20 mouse cellular contexts compared by ENCODE assay signal in genomic region chr11:109615286-109615685, GRCm38 (mm10). TPM values are rescaled to one million over a fixed set of nuclear protein-coding genes. Genes with fewer than 3 reads are reported as not detected.
DNase-seq lines count a peak whose midpoint lies in the region; ATAC-seq and TF ChIP-seq lines count a peak whose summit lies in the region.
"Had no signal": no experiment of that assay in that cellular context is flagged by ENCODE, and none has a peak within 500 bp of the region (broad histone marks: within the 10 kb centered on the region; RNA-seq: fewer than 3 reads in every experiment).

No protein-coding gene starts in this region.

- no peaks in the 10 kb centered on the region for H3K9me3 ChIP-seq in liver, embryonic 11.5 days (ENCODE audit: control insufficient read depth, low read length)
- no peaks in the 10 kb centered on the region for H3K9me3 ChIP-seq in liver, postnatal 0 days (ENCODE audit: low read length)
- no peaks in the 10 kb centered on the region for H3K9me3 ChIP-seq in midbrain, embryonic 11.5 days (ENCODE audit: control insufficient read depth, low read length)
- no peaks in the 10 kb centered on the region for H3K9me3 ChIP-seq in hindbrain, embryonic 10.5 days
- H3K9me3 ChIP-seq: hindbrain, embryonic 12.5 days had no signal

- no peak for ATAC-seq in liver, embryonic 11.5 days (replicated peaks; ENCODE audit: low FRiP score)
- ATAC-seq in liver, postnatal 0 days, result no peak
- ATAC-seq in midbrain, embryonic 11.5 days (ENCODE audit: low FRiP score), result no peak
- ATAC-seq: activated CD4-positive, CD25-positive, alpha-beta regulatory T cell, adult 4 months; midbrain, embryonic 16.5 days had no signal

- no peak for DNase-seq in layer of hippocampus, adult 2 months (ENCODE audit: low spot score in 2 of 2)
- no peak for DNase-seq in layer of hippocampus, postnatal 25 days (ENCODE audit: extremely low spot score in 1 of 2, low spot score in 1 of 2)
- no peak for DNase-seq in liver, embryonic 11.5 days (ENCODE audit: low spot score)
- DNase-seq in liver, postnatal 0 days, result no peak
- DNase-seq in midbrain, embryonic 11.5 days (ENCODE audit: low spot score, missing footprints), result no peak
- DNase-seq in hindbrain, embryonic 10.5 days (ENCODE audit: low spot score), result no peak
- DNase-seq: adrenal gland, adult 8-10 months; cerebellum, adult 2 months; cerebellum, postnatal 36 days; gastrocnemius, postnatal 10 days; kidney, adult 18-20 months; left cerebral cortex, postnatal 4 days; lung, postnatal 14 days; right cerebral cortex, postnatal 4 days; thymus, adult 2 months had no signal

- H3K4me1 ChIP-seq in bone marrow, adult 2 months (ENCODE audit: control insufficient read depth, insufficient read depth, low read length), result peaks cover 4% of the 10 kb centered on the region
- peaks cover 43% of the 10 kb centered on the region for H3K4me1 ChIP-seq in liver, embryonic 11.5 days (replicated peaks; ENCODE audit: control insufficient read depth, insufficient read depth, low read length)
- peaks cover 19% of the 10 kb centered on the region for H3K4me1 ChIP-seq in liver, postnatal 0 days (ENCODE audit: insufficient read depth)
- H3K4me1 ChIP-seq in midbrain, embryonic 11.5 days (ENCODE audit: control insufficient read depth, insufficient read depth, low read length), result peaks cover 8% of the 10 kb centered on the region
- H3K4me1 ChIP-seq in hindbrain, embryonic 10.5 days (replicated peaks), result peaks cover 20% of the 10 kb centered on the region

- no peak for TF ChIP-seq EP300 in liver, postnatal 0 days (IDR thresholded peaks at IDR 0.05; ENCODE audit: low read depth)

- H3K9ac ChIP-seq in liver, embryonic 11.5 days (ENCODE audit: low read depth, low read length), result peak overlapping the region; percentile 49; the same call in 1 of the 2 replicates
- H3K9ac ChIP-seq in liver, postnatal 0 days (replicated peaks), result peak overlapping the region; percentile 8; the same call in 1 of the 2 replicates
- H3K9ac ChIP-seq in midbrain, embryonic 11.5 days (ENCODE audit: low read length), result no peak overlapping the region
- H3K9ac ChIP-seq: hindbrain, embryonic 12.5 days had no signal

- 2% methylated on average over 9 of the region's 9 CpGs for WGBS in bone marrow, adult 2 months
- WGBS in liver, embryonic 11.5 days, result 70% methylated on average over 9 of the region's 9 CpGs
- WGBS in liver, postnatal 0 days (ENCODE audit: insufficient replicate concordance), result 41% methylated on average over 9 of the region's 9 CpGs
- WGBS in midbrain, embryonic 11.5 days, result 62% methylated on average over 9 of the region's 9 CpGs
- WGBS in hindbrain, embryonic 10.5 days, result 77% methylated on average over 9 of the region's 9 CpGs

- no peaks in the 10 kb centered on the region for H3K27me3 ChIP-seq in liver, embryonic 11.5 days (replicated peaks; ENCODE audit: control insufficient read depth, insufficient read depth, low read length)
- no peaks in the 10 kb centered on the region for H3K27me3 ChIP-seq in liver, postnatal 0 days (ENCODE audit: insufficient read depth, low read length)
- no peaks in the 10 kb centered on the region for H3K27me3 ChIP-seq in midbrain, embryonic 11.5 days (ENCODE audit: control insufficient read depth, insufficient read depth, low read length)
- H3K27me3 ChIP-seq in hindbrain, embryonic 10.5 days (ENCODE audit: insufficient read depth, poor library complexity, severe bottlenecking), result peaks cover 8% of the 10 kb centered on the region
- H3K27me3 ChIP-seq: hindbrain, embryonic 12.5 days had no signal

- TF ChIP-seq CTCF in layer of hippocampus, adult 2 months (conservative IDR thresholded peaks at IDR 0.05), result no peak
- no peak for TF ChIP-seq CTCF in bone marrow, adult 2 months (IDR thresholded peaks at IDR 0.05; ENCODE audit: control insufficient read depth, insufficient read depth, low read length)
- TF ChIP-seq CTCF in liver, postnatal 0 days (IDR thresholded peaks at IDR 0.05; ENCODE audit: low read depth), result no peak

- peak overlapping the region; percentile 61 for H3K27ac ChIP-seq in layer of hippocampus, adult 2 months
- peak overlapping the region; percentile 64; the same call in 1 of the 2 replicates for H3K27ac ChIP-seq in bone marrow, adult 2 months (ENCODE audit: control insufficient read depth, insufficient read depth, low read depth, low read length, poor library complexity)
- peak overlapping the region; percentile 85 for H3K27ac ChIP-seq in liver, embryonic 11.5 days (ENCODE audit: low read depth, low read length)
- peak overlapping the region; percentile 61 for H3K27ac ChIP-seq in liver, postnatal 0 days (ENCODE audit: low read depth)
- no peak overlapping the region for H3K27ac ChIP-seq in midbrain, embryonic 11.5 days (ENCODE audit: low read depth, low read length)
- H3K27ac ChIP-seq in hindbrain, embryonic 10.5 days, result no peak overlapping the region
- H3K27ac ChIP-seq: hindbrain, embryonic 12.5 days had no signal

- no peak for TF ChIP-seq POLR2A in bone marrow, adult 2 months (IDR thresholded peaks at IDR 0.05; ENCODE audit: borderline replicate concordance, control insufficient read depth, low read depth, low read length)

- H3K4me3 ChIP-seq in layer of hippocampus, adult 2 months, result no peak overlapping the region
- peak overlapping the region; percentile 45 for H3K4me3 ChIP-seq in bone marrow, adult 2 months (replicated peaks; ENCODE audit: control insufficient read depth, low read depth, low read length)
- H3K4me3 ChIP-seq in liver, embryonic 11.5 days (ENCODE audit: low read depth, low read length), result 0 out of 2 replicates have a peak overlapping the region, but pooled peaks have one; percentile 4
- peak overlapping the region; percentile 28 for H3K4me3 ChIP-seq in liver, postnatal 0 days (ENCODE audit: low read depth, low read length)
- H3K4me3 ChIP-seq in midbrain, embryonic 11.5 days (ENCODE audit: low read depth, low read length), result no peak overlapping the region
- no peak overlapping the region for H3K4me3 ChIP-seq in hindbrain, embryonic 10.5 days
- H3K4me3 ChIP-seq: hindbrain, embryonic 12.5 days had no signal

- peak overlapping the region; percentile 37 for H3K4me2 ChIP-seq in liver, embryonic 11.5 days
- peak overlapping the region; percentile 93 for H3K4me2 ChIP-seq in liver, postnatal 0 days (ENCODE audit: low read depth, low read length)
- no peak overlapping the region for H3K4me2 ChIP-seq in midbrain, embryonic 11.5 days
- H3K4me2 ChIP-seq: heart, embryonic 11.5 days; hindbrain, embryonic 12.5 days had no signal

- no peaks in the 10 kb centered on the region for H3K36me3 ChIP-seq in liver, embryonic 11.5 days (ENCODE audit: control insufficient read depth, insufficient read depth, low read length)
- no peaks in the 10 kb centered on the region for H3K36me3 ChIP-seq in liver, postnatal 0 days (replicated peaks; ENCODE audit: insufficient read depth, low read length)
- H3K36me3 ChIP-seq in midbrain, embryonic 11.5 days (ENCODE audit: control insufficient read depth, insufficient read depth, low read length), result no peaks in the 10 kb centered on the region
- H3K36me3 ChIP-seq in hindbrain, embryonic 10.5 days, result no peaks in the 10 kb centered on the region
- H3K36me3 ChIP-seq: hindbrain, embryonic 12.5 days had no signal

RNA-seq across cellular contexts. Expression of gene Wipi1, which starts 3.5 kb away (rescaled TPM):
- 10 to 100 TPM; 21.6 to 22.2 TPM for total RNA-seq in layer of hippocampus, adult 2 months (2021)
- total RNA-seq in layer of hippocampus, postnatal 25 days (2021), result 10 to 100 TPM; 25.1 to 25.5 TPM
- polyA plus RNA-seq in bone marrow, adult 2 months (2011; ENCODE audit: insufficient read depth, insufficient read length, low replicate concordance, missing spikeins), result 13.3 and 18.3 TPM in 2 replicates
- 18.9 and 21.8 TPM in 2 replicates for polyA plus RNA-seq in liver, embryonic 11.5 days (2014; fragmentation: Nextera tagmentation; extraction: Ambion mirVana)
- 17.6 TPM in 2 replicates for polyA plus RNA-seq in liver, postnatal 0 days (2015; fragmentation: Nextera tagmentation; extraction: Ambion mirVana)
- 11.1 and 12.4 TPM in 2 replicates for polyA plus RNA-seq in midbrain, embryonic 11.5 days (2014; fragmentation: Nextera tagmentation; extraction: Ambion mirVana)
- polyA plus RNA-seq in hindbrain, embryonic 10.5 days (2016; fragmentation: Nextera tagmentation; extraction: Ambion mirVana), result 16.0 and 16.2 TPM in 2 replicates

RNA-seq across cellular contexts. Expression of gene Prkar1a, which starts 33.9 kb away (rescaled TPM):
- 100 to 1,000 TPM; 522 to 554 TPM for total RNA-seq in layer of hippocampus, adult 2 months (2021)
- total RNA-seq in layer of hippocampus, postnatal 25 days (2021), result 100 to 1,000 TPM; 535 to 544 TPM
- 46.3 and 64.2 TPM in 2 replicates for polyA plus RNA-seq in bone marrow, adult 2 months (2011; ENCODE audit: insufficient read depth, insufficient read length, low replicate concordance, missing spikeins)
- polyA plus RNA-seq in liver, embryonic 11.5 days (2014; fragmentation: Nextera tagmentation; extraction: Ambion mirVana), result 261 and 285 TPM in 2 replicates
- 118 and 124 TPM in 2 replicates for polyA plus RNA-seq in liver, postnatal 0 days (2015; fragmentation: Nextera tagmentation; extraction: Ambion mirVana)
- polyA plus RNA-seq in midbrain, embryonic 11.5 days (2014; fragmentation: Nextera tagmentation; extraction: Ambion mirVana), result 435 and 478 TPM in 2 replicates
- polyA plus RNA-seq in hindbrain, embryonic 10.5 days (2016; fragmentation: Nextera tagmentation; extraction: Ambion mirVana), result 313 and 331 TPM in 2 replicates

Comparison
In these comparisons a context has a peak if more than half of its experiments do, and no peak if none do; other contexts are left out.
1. H3K27ac ChIP-seq: peak in layer of hippocampus, adult 2 months (single experiment), bone marrow, adult 2 months (single experiment), liver, embryonic 11.5 days (single experiment) and liver, postnatal 0 days (single experiment); none in midbrain, embryonic 11.5 days (single experiment) and hindbrain, embryonic 10.5 days (single experiment).
2. H3K4me3 ChIP-seq: peak in bone marrow, adult 2 months (single experiment), liver, embryonic 11.5 days (single experiment) and liver, postnatal 0 days (single experiment); none in layer of hippocampus, adult 2 months (single experiment), midbrain, embryonic 11.5 days (single experiment) and hindbrain, embryonic 10.5 days (single experiment).